Mouse (Mus musculus): Measurements from ENCODE around the gene Vill.

Vill gene

GRCm38 (mm10) chr9:119119409-119120167 lies 67.0 kb downstream of the Vill start:
- DNase-seq, result no peak

GRCm38 (mm10) chr9:119120168-119120560 lies 67.6 kb downstream of the Vill start:
- DNase-seq, result no peak

Measured in liver (tissue).